Mouse (Mus musculus) adrenal gland, postnatal 36 days (tissue): Measurements from ENCODE around the gene Cnot2. TPM values are rescaled to one million over a fixed set of nuclear protein-coding genes. Genes with fewer than 3 reads are reported as not detected.
A peak's percentile ranks its signal among the peaks of the same experiment; 100 is the strongest.

Experiments used
- DNase-seq, 2 experiments: peaks; one replicate each; pipeline ENCODE4 v3.0.0; 2021; ENCODE audit warnings: mixed read lengths in 1 of 2
- total RNA-seq, 2 experiments: library from RNA; stranded (reverse); gene quantifications; 2 replicates each; pipeline ENCODE4 v1.2.3; 2021

Gene Cnot2
- total RNA-seq, 2 experiments from 2014 or later: 75.6 to 77.0 TPM

DNA sequence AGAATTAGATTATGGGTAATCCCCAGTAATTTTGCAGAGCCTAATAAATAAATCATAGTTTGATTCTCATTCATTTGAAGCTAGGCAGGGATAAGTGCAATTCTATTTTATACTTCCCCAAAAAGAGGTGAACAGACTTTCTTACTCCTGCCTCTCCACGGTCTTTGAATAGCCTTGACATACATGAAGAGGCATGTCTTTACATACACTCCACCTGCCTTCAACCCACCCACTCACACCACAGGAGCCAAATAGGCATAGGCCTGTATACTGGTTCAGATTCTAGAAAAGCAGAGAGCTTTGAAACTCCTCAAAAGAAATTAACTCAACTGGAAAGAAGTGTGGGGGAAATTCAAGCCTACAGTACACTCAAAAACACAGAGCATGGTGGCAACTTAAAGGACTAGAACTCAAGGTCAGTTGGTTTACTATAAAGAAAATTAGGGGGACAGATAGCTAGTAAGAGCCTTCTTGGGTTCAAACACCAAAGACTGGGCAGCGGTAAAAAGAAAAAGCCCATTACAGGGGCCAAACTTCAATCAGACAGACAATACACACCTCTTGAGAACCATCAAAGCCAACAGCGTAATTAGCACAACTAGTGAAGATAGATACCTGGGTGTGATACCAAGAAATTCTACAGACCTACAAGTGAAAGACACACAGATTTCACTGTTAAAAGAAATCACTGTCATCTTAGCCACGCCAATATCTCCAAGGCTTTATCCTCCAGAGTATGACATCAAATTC is 18.4 kb downstream of the Cnot2 start:
- no peak for DNase-seq

- DNase-seq: no peak
Measured at GRCm38 (mm10) chr10:116562210-116562609, 19.1 kb downstream of the Cnot2 start.

DNA sequence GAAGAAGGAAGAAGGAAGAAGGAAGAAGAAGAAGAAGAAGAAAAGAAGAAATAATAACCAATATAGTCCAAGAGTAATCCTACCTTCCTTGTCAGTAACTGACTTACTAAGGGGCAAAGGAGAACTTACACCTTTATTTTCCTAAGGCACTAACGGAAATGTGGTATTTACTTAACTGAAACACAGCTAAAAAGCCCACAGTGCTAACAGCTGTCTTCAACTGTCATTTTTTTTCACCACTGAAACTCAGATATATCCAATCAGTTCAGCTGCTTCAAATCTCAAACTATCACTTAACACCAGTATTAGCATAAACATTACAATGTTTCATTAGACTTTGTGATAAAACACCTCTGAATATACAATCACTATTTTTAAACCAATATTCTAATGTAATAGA is 22.1 kb downstream of the Cnot2 start:
- DNase-seq: no peak

- no peak for DNase-seq
Measured at GRCm38 (mm10) chr10:116557166-116557565, 24.1 kb downstream of the Cnot2 start.

- no peak for DNase-seq
Measured at GRCm38 (mm10) chr10:116554434-116554833, 26.9 kb downstream of the Cnot2 start.

- DNase-seq: no peak
Measured at GRCm38 (mm10) chr10:116547958-116548357, 33.4 kb downstream of the Cnot2 start.

- no peak for DNase-seq
Measured at GRCm38 (mm10) chr10:116546177-116546576, 35.1 kb downstream of the Cnot2 start.

DNA sequence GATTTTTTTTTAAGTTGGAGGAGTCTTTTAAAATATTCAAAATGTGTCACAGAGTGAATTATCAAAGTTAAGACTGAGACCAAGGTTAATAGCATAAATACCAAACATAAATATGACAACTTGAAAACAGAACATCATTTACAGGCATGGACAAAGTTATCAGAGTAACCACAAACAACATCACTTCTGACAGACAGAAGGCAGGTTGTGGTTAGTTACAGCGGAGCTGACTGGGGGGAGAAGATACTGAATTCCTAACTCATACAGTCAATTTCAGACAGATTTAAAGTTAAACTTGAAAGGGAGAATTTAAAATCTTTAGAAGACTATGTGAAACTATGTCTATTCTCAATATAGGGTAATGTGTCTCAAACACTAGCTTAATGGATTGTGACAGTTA is 38.2 kb downstream of the Cnot2 start:
- no peak for DNase-seq

DNA sequence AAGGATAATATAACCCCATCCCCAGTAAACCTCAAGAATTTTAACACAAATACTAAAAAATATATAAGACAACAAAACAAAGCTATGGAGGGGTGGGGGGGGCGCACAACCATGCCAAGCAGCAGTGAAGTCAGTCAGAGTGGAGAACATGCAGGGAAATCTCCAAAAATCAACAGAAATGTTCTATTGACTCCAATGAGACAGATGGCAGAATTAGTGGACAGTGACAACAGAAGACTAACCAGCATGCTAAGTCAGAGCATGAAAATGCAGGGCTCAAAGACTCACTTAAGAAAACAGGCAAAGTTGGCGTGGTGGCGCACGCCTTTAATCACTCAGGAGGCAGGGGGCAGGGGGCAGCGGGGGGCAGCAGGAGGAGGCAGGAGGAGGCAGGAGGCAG is 40.6 kb downstream of the Cnot2 start:
- DNase-seq: no peak

DNA sequence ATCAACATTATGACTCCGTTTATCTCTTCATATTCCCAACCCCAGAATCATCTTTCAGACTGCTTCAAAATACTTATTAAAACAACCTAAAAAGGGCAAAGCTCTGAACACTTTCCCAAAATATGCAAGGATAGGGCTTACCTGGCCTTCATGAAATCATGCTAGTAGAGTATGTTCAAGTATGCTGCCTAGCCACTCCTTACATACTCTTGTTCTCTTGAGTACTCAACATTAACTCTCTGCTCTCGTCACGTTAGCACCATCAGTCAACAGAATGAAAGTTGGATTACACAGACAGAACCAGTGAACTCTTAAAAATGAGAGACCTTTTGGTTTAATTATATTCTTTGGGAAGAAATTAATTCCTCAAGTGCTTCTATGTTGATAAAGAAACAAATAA is 43.8 kb downstream of the Cnot2 start:
- DNase-seq: no peak

DNA sequence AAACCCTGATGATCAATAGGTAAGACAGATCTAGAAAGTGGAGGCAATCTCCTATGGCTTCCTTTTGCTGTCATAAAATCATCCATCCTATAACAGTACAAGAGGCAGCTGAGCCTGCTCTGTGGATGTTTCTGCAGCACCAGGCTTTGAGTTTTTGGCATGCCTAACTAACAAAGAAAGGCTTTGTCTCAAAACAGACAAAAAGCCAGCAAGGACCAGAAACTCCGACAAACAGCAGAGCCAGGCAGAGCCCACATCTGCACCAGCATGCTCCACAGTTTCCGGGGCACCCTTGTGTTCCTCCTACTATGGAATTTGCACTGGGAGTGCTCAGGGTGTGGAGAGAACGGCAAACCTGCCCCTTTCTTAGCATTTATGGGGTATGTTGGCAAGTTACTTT is 47.0 kb downstream of the Cnot2 start:
- no peak for DNase-seq

GRCm38 (mm10) chr10:116532561-116532960 is 48.8 kb downstream of the Cnot2 start:
- DNase-seq: no peak

DNA sequence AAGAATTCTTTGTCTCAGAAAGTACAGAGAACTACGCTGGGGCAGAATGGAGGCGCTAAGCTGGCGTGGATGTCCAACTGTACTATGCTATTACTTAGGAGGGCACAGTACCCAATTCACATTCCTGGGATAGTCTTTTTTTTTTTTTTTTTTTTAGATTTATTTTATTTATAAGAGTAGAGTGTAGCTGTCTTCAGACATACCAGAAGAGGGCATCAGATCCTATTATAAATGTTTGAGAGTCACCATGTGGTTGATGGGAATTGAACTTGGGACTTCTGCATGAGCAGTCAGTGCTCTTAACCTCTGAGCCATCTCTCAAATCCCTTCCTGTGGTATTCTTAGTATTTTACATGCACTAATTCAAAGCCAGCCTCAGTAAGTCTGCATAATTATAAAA is 50.2 kb downstream of the Cnot2 start:
- DNase-seq: no peak

DNA sequence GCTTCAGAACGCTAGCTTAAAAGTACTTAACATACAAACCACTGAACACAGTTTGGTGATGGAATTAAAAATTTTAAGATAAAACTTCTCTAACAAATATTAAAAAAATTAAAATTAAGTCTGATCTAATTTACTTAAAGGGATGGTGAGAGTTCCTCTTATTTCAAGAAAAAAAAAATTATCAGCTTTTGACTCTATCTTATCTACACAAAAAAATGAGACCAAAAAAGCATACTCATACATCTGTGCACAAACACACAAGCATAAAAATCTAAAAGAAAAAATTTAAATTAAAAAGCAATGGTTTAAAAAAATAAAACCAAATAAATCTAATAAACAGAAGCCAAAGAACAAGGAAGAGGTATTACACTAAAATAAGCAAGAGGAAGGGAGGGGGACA is 61.7 kb downstream of the Cnot2 start:
- no peak for DNase-seq

DNA sequence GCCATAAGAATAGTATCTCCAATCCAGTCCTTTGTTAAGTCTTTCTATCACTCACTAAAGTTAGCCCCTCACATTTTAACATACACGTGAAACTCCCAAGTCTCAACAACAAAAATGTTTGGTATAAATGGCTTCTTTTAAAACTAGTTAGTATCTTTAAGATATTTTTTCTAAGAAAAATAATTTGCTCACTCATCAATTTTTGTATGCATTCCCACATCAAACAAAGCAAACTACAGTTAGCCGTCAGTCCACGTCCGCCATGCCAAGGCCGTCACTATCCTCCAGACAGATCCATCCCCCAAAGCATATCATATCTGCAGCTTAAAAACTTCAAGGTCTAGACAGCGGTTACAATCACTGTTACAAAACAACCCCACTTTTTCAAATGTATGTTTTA is 65.7 kb downstream of the Cnot2 start:
- no peak for DNase-seq

DNA sequence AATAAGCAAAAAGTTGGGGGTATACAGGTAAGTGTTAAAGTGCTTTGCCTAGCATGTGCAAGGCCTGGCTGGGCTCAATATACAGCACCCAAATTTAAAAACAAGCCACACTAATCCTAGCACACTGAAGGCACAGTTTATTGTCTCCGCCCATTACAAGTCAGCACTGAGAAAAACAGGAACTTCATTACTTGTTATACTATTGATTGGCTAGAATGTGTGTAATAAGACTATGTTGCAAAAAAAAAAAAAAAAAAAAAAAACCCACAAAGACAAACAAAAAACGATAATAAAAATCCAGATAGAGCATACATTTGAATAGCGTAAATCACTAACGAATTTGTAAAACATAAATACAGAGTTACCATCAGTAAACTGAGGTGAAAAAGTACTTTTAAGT is 66.2 kb downstream of the Cnot2 start:
- no peak for DNase-seq

DNA sequence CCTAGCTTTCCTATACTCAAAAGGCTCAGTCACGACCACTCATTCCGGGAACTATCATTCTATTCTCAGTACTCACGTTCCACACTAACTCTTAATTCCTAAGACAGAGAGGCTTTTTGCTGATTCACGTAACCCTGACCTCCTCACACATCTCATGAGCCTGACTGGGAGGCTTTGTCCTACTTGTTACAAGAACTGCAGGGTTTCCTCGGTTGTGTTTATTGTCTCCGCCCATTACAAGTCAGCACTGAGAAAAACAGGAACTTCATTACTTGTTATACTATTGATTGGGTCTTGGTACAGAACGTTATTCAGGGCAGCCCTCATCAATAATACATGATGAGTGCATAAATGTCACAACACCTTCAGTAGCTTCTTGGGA is 68.1 kb downstream of the Cnot2 start:
- peak; percentile 7 to 14 for DNase-seq

GRCm38 (mm10) chr10:116512521-116513253 is 68.6 kb downstream of the Cnot2 start:
- no peak for DNase-seq

DNA sequence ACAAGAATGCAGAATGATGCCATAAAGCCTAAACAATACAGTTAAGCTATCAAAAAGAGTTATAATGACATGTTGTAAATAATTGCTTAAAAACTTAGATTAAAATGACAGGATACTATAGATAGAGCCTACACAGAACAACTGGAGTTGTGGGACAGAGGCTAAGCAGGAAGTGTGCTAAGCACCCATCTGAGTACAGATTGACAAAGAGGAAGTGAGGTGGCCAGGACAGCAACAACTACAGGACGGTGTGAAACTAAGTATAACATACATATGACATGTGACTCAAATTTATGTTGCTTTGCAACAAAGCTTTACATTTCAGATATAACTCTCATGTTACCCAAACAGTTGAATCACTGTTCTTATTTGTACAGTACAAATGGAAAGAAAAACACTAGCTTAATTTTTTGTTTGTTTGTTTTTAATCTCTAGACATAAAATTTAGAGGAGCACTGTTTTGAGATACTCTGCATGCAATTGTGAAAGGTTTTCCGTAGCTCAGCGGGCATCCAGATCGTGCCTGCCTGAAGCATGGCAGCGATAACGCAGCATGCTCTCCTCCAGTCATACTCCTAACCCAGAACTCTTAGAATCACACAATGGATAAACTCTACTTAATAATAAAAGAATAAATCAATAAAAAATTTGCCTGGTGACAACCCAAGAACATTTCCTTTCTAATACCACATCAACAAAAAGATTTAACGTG is 75.9 kb downstream of the Cnot2 start:
- DNase-seq: no peak

DNA sequence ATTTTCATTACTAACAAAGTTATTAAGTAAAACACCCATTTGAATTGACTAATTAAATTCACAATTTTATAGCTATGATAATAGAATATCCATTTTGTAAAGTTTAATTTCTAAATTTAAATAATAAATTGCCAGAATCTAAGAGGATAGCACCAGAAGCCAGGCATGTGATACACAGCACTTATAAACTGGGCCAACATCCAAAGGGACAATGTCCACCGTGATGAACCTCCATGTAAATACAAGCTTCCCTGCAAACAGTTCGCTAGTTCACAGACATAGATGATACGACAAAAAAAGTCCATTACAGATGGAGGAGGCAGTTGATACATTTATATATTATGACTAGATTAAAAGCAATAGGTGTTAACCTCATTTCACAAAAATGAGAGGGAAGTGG is 88.5 kb downstream of the Cnot2 start:
- no peak for DNase-seq

- no peak for DNase-seq
Measured at GRCm38 (mm10) chr10:116486895-116487747, 94.2 kb downstream of the Cnot2 start.

DNA sequence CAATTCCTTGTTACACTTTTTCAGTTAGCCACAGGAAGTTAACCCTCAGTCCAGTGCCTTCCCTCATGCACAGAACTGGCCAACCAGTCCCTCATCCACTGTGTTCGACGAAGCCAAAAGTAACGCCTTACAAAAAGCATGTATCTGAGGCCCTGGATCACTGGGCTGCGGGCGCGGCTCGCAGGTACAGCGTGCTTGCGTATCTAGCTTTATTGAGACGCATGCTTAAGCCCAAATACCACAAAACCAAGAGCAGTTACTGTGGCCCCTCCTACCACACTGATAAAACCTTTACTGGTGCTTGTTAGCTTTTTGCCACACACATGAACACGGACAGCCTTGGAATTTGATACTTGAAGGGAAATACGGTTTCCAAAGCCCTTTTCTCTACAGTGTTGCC is 99.4 kb downstream of the Cnot2 start:
- no peak for DNase-seq
